ENCODE assay signal across 11 mouse cellular contexts in the genomic region with DNA sequence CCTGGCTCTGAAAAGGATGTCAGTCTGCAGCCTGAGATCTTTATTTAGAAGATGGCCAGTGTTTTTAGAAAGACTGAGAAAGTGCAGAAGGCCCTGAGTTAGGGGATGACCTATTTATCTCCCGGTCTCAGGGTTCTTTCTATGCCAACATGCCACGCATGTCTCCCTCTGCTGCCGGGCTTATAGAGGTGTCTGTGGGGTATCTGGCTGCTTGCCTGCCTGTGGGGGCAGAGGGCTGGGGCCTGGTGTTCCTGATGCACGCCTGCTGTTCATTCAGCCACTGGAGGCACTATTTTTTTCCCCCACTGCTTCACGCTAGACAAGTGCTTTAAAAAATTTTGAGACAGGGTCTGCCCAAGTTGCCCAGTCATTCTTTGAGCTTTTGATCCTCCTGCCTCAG. TPM values are rescaled to one million over a fixed set of nuclear protein-coding genes. Genes with fewer than 3 reads are reported as not detected.
DNase-seq lines count a peak whose midpoint lies in the region; ATAC-seq and TF ChIP-seq lines count a peak whose summit lies in the region.
"Had no signal": no experiment of that assay in that cellular context is flagged by ENCODE, and none has a peak within 500 bp of the region (broad histone marks: within the 10 kb centered on the region; RNA-seq: fewer than 3 reads in every experiment).

No protein-coding gene starts in this region.

- H3K27me3 ChIP-seq in heart, embryonic 11.5 days (ENCODE audit: control insufficient read depth, insufficient read depth, low read length), result no peaks in the 10 kb centered on the region
- no peaks in the 10 kb centered on the region for H3K27me3 ChIP-seq in liver, postnatal 0 days (ENCODE audit: insufficient read depth, low read length)
- H3K27me3 ChIP-seq in liver, embryonic 11.5 days (replicated peaks; ENCODE audit: control insufficient read depth, insufficient read depth, low read length), result no peaks in the 10 kb centered on the region
- H3K27me3 ChIP-seq in heart, embryonic 15.5 days, result no peaks in the 10 kb centered on the region
- H3K27me3 ChIP-seq: limb, embryonic 15.5 days had no signal

- no peak overlapping the region for H3K9ac ChIP-seq in heart, embryonic 11.5 days (ENCODE audit: low read depth, low read length)
- H3K9ac ChIP-seq in liver, postnatal 0 days (replicated peaks), result 0 out of 2 replicates have a peak overlapping the region, but pooled peaks have one; percentile 4
- no peak overlapping the region for H3K9ac ChIP-seq in liver, embryonic 11.5 days (ENCODE audit: low read depth, low read length)
- 0 out of 2 replicates have a peak overlapping the region, but pooled peaks have one; percentile 15 for H3K9ac ChIP-seq in heart, embryonic 15.5 days
- H3K9ac ChIP-seq: limb, embryonic 15.5 days had no signal

- DNase-seq in heart, adult 8-10 months (ENCODE audit: low spot score), result no peak
- DNase-seq in liver, postnatal 0 days, result no peak
- DNase-seq in liver, embryonic 11.5 days (ENCODE audit: low spot score), result no peak
- peak; percentile 74 for DNase-seq in lung, postnatal 10 days
- no peak for DNase-seq in spleen, adult 18-20 months
- no peak for DNase-seq in ovary, adult 18-20 months (ENCODE audit: low spot score)

- H3K27ac ChIP-seq in heart, embryonic 11.5 days (ENCODE audit: low read depth, low read length), result no peak overlapping the region
- H3K27ac ChIP-seq in liver, postnatal 0 days (ENCODE audit: low read depth), result no peak overlapping the region
- H3K27ac ChIP-seq in liver, embryonic 11.5 days (ENCODE audit: low read depth, low read length), result no peak overlapping the region
- peak overlapping the region; percentile 86 for H3K27ac ChIP-seq in heart, embryonic 15.5 days
- H3K27ac ChIP-seq: hindbrain, postnatal 0 days; limb, embryonic 15.5 days had no signal

- no peak overlapping the region for H3K4me3 ChIP-seq in heart, embryonic 11.5 days (ENCODE audit: low read depth, low read length)
- H3K4me3 ChIP-seq in liver, postnatal 0 days (ENCODE audit: low read depth, low read length), result no peak overlapping the region
- H3K4me3 ChIP-seq in liver, embryonic 11.5 days (ENCODE audit: low read depth, low read length), result no peak overlapping the region
- H3K4me3 ChIP-seq in heart, embryonic 15.5 days, result peak overlapping the region; percentile 93; the same call in 1 of the 2 replicates
- H3K4me3 ChIP-seq: limb, embryonic 15.5 days had no signal

- peaks cover 15% of the 10 kb centered on the region for H3K4me1 ChIP-seq in heart, embryonic 11.5 days (ENCODE audit: control insufficient read depth, insufficient read depth, low read length)
- H3K4me1 ChIP-seq in liver, postnatal 0 days (ENCODE audit: insufficient read depth), result peaks cover 16% of the 10 kb centered on the region
- H3K4me1 ChIP-seq in liver, embryonic 11.5 days (replicated peaks; ENCODE audit: control insufficient read depth, insufficient read depth, low read length), result peaks cover 15% of the 10 kb centered on the region
- peaks cover 27% of the 10 kb centered on the region for H3K4me1 ChIP-seq in heart, embryonic 15.5 days (replicated peaks)

- H3K9me3 ChIP-seq in heart, embryonic 11.5 days (replicated peaks; ENCODE audit: control insufficient read depth, low read length), result no peaks in the 10 kb centered on the region; the same call in 1 of the 2 replicates
- no peaks in the 10 kb centered on the region for H3K9me3 ChIP-seq in liver, postnatal 0 days (ENCODE audit: low read length)
- H3K9me3 ChIP-seq in liver, embryonic 11.5 days (ENCODE audit: control insufficient read depth, low read length), result peaks cover 2% of the 10 kb centered on the region; the same call in 1 of the 2 replicates
- no peaks in the 10 kb centered on the region for H3K9me3 ChIP-seq in heart, embryonic 15.5 days (replicated peaks)
- H3K9me3 ChIP-seq: limb, embryonic 15.5 days had no signal

- TF ChIP-seq EP300 in liver, postnatal 0 days (IDR thresholded peaks at IDR 0.05; ENCODE audit: low read depth), result no peak

- TF ChIP-seq CTCF in liver, postnatal 0 days (IDR thresholded peaks at IDR 0.05; ENCODE audit: low read depth), result no peak

- peaks cover 33% of the 10 kb centered on the region for H3K36me3 ChIP-seq in heart, embryonic 11.5 days (ENCODE audit: control insufficient read depth, insufficient read depth, low read length)
- H3K36me3 ChIP-seq in liver, postnatal 0 days (replicated peaks; ENCODE audit: insufficient read depth, low read length), result peaks cover 33% of the 10 kb centered on the region
- peaks cover 32% of the 10 kb centered on the region for H3K36me3 ChIP-seq in liver, embryonic 11.5 days (ENCODE audit: control insufficient read depth, insufficient read depth, low read length)
- H3K36me3 ChIP-seq in heart, embryonic 15.5 days, result peaks cover 43% of the 10 kb centered on the region

- WGBS in heart, embryonic 11.5 days (ENCODE audit: insufficient replicate concordance), result 68% methylated on average over 5 of the region's 5 CpGs
- WGBS in liver, postnatal 0 days (ENCODE audit: insufficient replicate concordance), result 66% methylated on average over 5 of the region's 5 CpGs
- WGBS in liver, embryonic 11.5 days, result 70% methylated on average over 5 of the region's 5 CpGs
- 32% methylated on average over 5 of the region's 5 CpGs for WGBS in heart, embryonic 15.5 days

- H3K4me2 ChIP-seq in heart, embryonic 11.5 days, result 0 out of 2 replicates have a peak overlapping the region, but pooled peaks have one; percentile 9
- H3K4me2 ChIP-seq in liver, postnatal 0 days (ENCODE audit: low read depth, low read length), result no peak overlapping the region
- no peak overlapping the region; the same call in 1 of the 2 replicates for H3K4me2 ChIP-seq in liver, embryonic 11.5 days
- peak overlapping the region; percentile 78 for H3K4me2 ChIP-seq in heart, embryonic 15.5 days
- H3K4me2 ChIP-seq: limb, embryonic 15.5 days; midbrain, embryonic 11.5 days had no signal

- ATAC-seq in heart, embryonic 11.5 days (replicated peaks; ENCODE audit: insufficient number of reproducible peaks, low FRiP score, low TSS enrichment), result no peak
- no peak for ATAC-seq in liver, postnatal 0 days
- ATAC-seq in liver, embryonic 11.5 days (replicated peaks; ENCODE audit: low FRiP score), result no peak
- ATAC-seq in heart, embryonic 15.5 days (replicated peaks; ENCODE audit: insufficient number of reproducible peaks, insufficient read depth, low FRiP score, low read depth), result no peak
- ATAC-seq: hindbrain, postnatal 0 days had no signal

RNA-seq across cellular contexts. Expression of a gene that starts 2.2 kb away (rescaled TPM):
- polyA plus RNA-seq in heart, embryonic 11.5 days (2014; fragmentation: Nextera tagmentation; extraction: Ambion mirVana), result 22.2 and 22.9 TPM in 2 replicates
- 10 to 100 TPM; 66.5 to 76.0 (median 71.4) TPM for total RNA-seq in heart, adult 8-10 months (2022)
- 7.6 and 8.2 TPM in 2 replicates for polyA plus RNA-seq in liver, postnatal 0 days (2015; fragmentation: Nextera tagmentation; extraction: Ambion mirVana)
- polyA plus RNA-seq in liver, embryonic 11.5 days (2014; fragmentation: Nextera tagmentation; extraction: Ambion mirVana), result 19.7 and 21.2 TPM in 2 replicates
- 32.6 and 35.5 TPM in 2 replicates for polyA plus RNA-seq in heart, embryonic 15.5 days (2015; fragmentation: Nextera tagmentation; extraction: Ambion mirVana)

RNA-seq across cellular contexts. Expression of a gene that starts 7.1 kb away (rescaled TPM):
- 78.8 and 80.2 TPM in 2 replicates for polyA plus RNA-seq in heart, embryonic 11.5 days (2014; fragmentation: Nextera tagmentation; extraction: Ambion mirVana)
- 10 to 100 TPM; 37.2 to 45.5 (median 41.6) TPM for total RNA-seq in heart, adult 8-10 months (2022)
- 13.9 and 14.4 TPM in 2 replicates for polyA plus RNA-seq in liver, postnatal 0 days (2015; fragmentation: Nextera tagmentation; extraction: Ambion mirVana)
- polyA plus RNA-seq in liver, embryonic 11.5 days (2014; fragmentation: Nextera tagmentation; extraction: Ambion mirVana), result 44.0 and 48.9 TPM in 2 replicates
- polyA plus RNA-seq in heart, embryonic 15.5 days (2015; fragmentation: Nextera tagmentation; extraction: Ambion mirVana), result 105 and 140 TPM in 2 replicates

RNA-seq across cellular contexts. Expression of a gene that starts 25.9 kb away (rescaled TPM):
- 19.5 and 21.3 TPM in 2 replicates for polyA plus RNA-seq in heart, embryonic 11.5 days (2014; fragmentation: Nextera tagmentation; extraction: Ambion mirVana)
- total RNA-seq in heart, adult 8-10 months (2022), result 1 to 10 TPM; 5.7 to 9.8 (median 7.9) TPM
- 12.0 and 12.2 TPM in 2 replicates for polyA plus RNA-seq in liver, postnatal 0 days (2015; fragmentation: Nextera tagmentation; extraction: Ambion mirVana)
- 37.6 and 39.9 TPM in 2 replicates for polyA plus RNA-seq in liver, embryonic 11.5 days (2014; fragmentation: Nextera tagmentation; extraction: Ambion mirVana)
- polyA plus RNA-seq in heart, embryonic 15.5 days (2015; fragmentation: Nextera tagmentation; extraction: Ambion mirVana), result 19.5 and 25.2 TPM in 2 replicates

RNA-seq across cellular contexts. Expression of a gene that starts 49.4 kb away (rescaled TPM):
- 61.5 and 66.0 TPM in 2 replicates for polyA plus RNA-seq in heart, embryonic 11.5 days (2014; fragmentation: Nextera tagmentation; extraction: Ambion mirVana)
- 100 to 1,000 TPM; 490 to 636 (median 559) TPM for total RNA-seq in heart, adult 8-10 months (2022)
- polyA plus RNA-seq in liver, postnatal 0 days (2015; fragmentation: Nextera tagmentation; extraction: Ambion mirVana), result 57.5 and 64.3 TPM in 2 replicates
- polyA plus RNA-seq in liver, embryonic 11.5 days (2014; fragmentation: Nextera tagmentation; extraction: Ambion mirVana), result 26.1 and 38.3 TPM in 2 replicates
- polyA plus RNA-seq in heart, embryonic 15.5 days (2015; fragmentation: Nextera tagmentation; extraction: Ambion mirVana), result 108 and 109 TPM in 2 replicates

RNA-seq across cellular contexts. Expression of a gene that starts 49.6 kb away (rescaled TPM):
- polyA plus RNA-seq in heart, embryonic 11.5 days (2014; fragmentation: Nextera tagmentation; extraction: Ambion mirVana), result 50.3 and 63.5 TPM in 2 replicates
- 100 to 1,000 TPM in 1 of 4 experiments, 10 to 100 TPM in 3; 74.6 to 100 (median 83.0) TPM for total RNA-seq in heart, adult 8-10 months (2022)
- polyA plus RNA-seq in liver, postnatal 0 days (2015; fragmentation: Nextera tagmentation; extraction: Ambion mirVana), result 65.6 and 76.8 TPM in 2 replicates
- polyA plus RNA-seq in liver, embryonic 11.5 days (2014; fragmentation: Nextera tagmentation; extraction: Ambion mirVana), result 124 and 135 TPM in 2 replicates
- polyA plus RNA-seq in heart, embryonic 15.5 days (2015; fragmentation: Nextera tagmentation; extraction: Ambion mirVana), result 102 and 119 TPM in 2 replicates

Comparison
In these comparisons a context has a peak if more than half of its experiments do, and no peak if none do; other contexts are left out.
1. H3K9ac ChIP-seq: peak in liver, postnatal 0 days (single experiment) and heart, embryonic 15.5 days (single experiment); none in heart, embryonic 11.5 days (single experiment) and liver, embryonic 11.5 days (single experiment).
2. H3K4me2 ChIP-seq: peak in heart, embryonic 11.5 days (single experiment) and heart, embryonic 15.5 days (single experiment); none in liver, postnatal 0 days (single experiment) and liver, embryonic 11.5 days (single experiment).